Mouse (Mus musculus) cortical plate, adult 2 months (tissue): Measurements from ENCODE around the gene Top2a. TPM values are rescaled to one million over a fixed set of nuclear protein-coding genes. Genes with fewer than 3 reads are reported as not detected.
A peak's percentile ranks its signal among the peaks of the same experiment; 100 is the strongest.

Experiments
- H3K27ac ChIP-seq: fragments of 200-500 bp; 2 replicates; pipeline ENCODE4 v1.5.1; 2012; ENCODE audit warnings: low read length, control low read depth, inconsistent platforms; ENCODE audit not compliant: insufficient read depth
- H3K4me1 ChIP-seq: fragments of 200-500 bp; 2 replicates; pipeline ENCODE4 v1.6.1; 2011; ENCODE audit warnings: low read length; ENCODE audit not compliant: control insufficient read depth, insufficient read depth
- H3K4me3 ChIP-seq: fragments of 200-500 bp; 2 replicates; pipeline ENCODE4 v1.5.1; 2011; ENCODE audit warnings: mild to moderate bottlenecking, low read length, control low read depth; ENCODE audit not compliant: insufficient read depth
- CTCF ChIP-seq: fragments of 200-500 bp; IDR thresholded peaks from 2 replicates; pipeline ENCODE4 v1.5.1; 2011; ENCODE audit warnings: mild to moderate bottlenecking, control low read depth, low read length; ENCODE audit not compliant: insufficient read depth; ENCODE audit errors: extremely low read depth
- POLR2A ChIP-seq: fragments of 200-500 bp; IDR thresholded peaks from 2 replicates; pipeline ENCODE4 v1.6.1; 2011; ENCODE audit warnings: mild to moderate bottlenecking, low read length, control low read depth; ENCODE audit not compliant: insufficient read depth; ENCODE audit errors: extremely low read depth
- polyA plus RNA-seq: library from polyadenylated mRNA; depleted of rRNA; stranded (reverse); fragments of >200 nt; gene quantifications from 2 replicates; pipeline ENCODE4 v1.2.3, GENCODE M21; 2012

The Top2a gene
- polyA plus RNA-seq, 1 experiment: 1.8 TPM

GRCm38 (mm10) chr11:99055571-99056452 lies 31.8 kb upstream of the Top2a start:
- H3K4me3 ChIP-seq: no peak overlapping the region
- TF ChIP-seq CTCF (no peak), POLR2A (no peak)
- no peak overlapping the region for H3K27ac ChIP-seq
- no peaks in the 10 kb centered on the region for H3K4me1 ChIP-seq

GRCm38 (mm10) chr11:99055143-99055542 lies 31.2 kb upstream of the Top2a start:
- no peak overlapping the region for H3K27ac ChIP-seq
- no peaks in the 10 kb centered on the region for H3K4me1 ChIP-seq
- TF ChIP-seq CTCF (no peak), POLR2A (no peak)
- no peak overlapping the region for H3K4me3 ChIP-seq

- Histone ChIP-seq H3K4me1 (peaks cover 1% of the 10 kb centered on the region; the same call in 1 of the 2 replicates), H3K27ac (no peak overlapping the region), H3K4me3 (no peak overlapping the region)
- TF ChIP-seq CTCF (no peak), POLR2A (no peak)
Observed at GRCm38 (mm10) chr11:99047643-99048042, 23.7 kb upstream of the Top2a start.

GRCm38 (mm10) chr11:99047120-99047519 lies 23.1 kb upstream of the Top2a start:
- no peak for TF ChIP-seq CTCF
- TF ChIP-seq POLR2A: no peak
- peaks cover 1% of the 10 kb centered on the region; the same call in 1 of the 2 replicates for H3K4me1 ChIP-seq
- H3K4me3 ChIP-seq: no peak overlapping the region
- no peak overlapping the region for H3K27ac ChIP-seq

GRCm38 (mm10) chr11:99045159-99045889 lies 21.3 kb upstream of the Top2a start:
- no peak overlapping the region for H3K4me3 ChIP-seq
- no peak overlapping the region for H3K27ac ChIP-seq
- TF ChIP-seq POLR2A (no peak), CTCF (no peak)
- H3K4me1 ChIP-seq: peaks cover 1% of the 10 kb centered on the region; the same call in 1 of the 2 replicates

- no peak overlapping the region for H3K27ac ChIP-seq
- TF ChIP-seq POLR2A (no peak), CTCF (no peak)
- H3K4me3 ChIP-seq: no peak overlapping the region
- H3K4me1 ChIP-seq: peaks cover 1% of the 10 kb centered on the region; the same call in 1 of the 2 replicates
Observed at GRCm38 (mm10) chr11:99044306-99044705, 20.3 kb upstream of the Top2a start.

- no peak for TF ChIP-seq POLR2A
- no peak for TF ChIP-seq CTCF
Observed at GRCm38 (mm10) chr11:99043632-99044031, 19.6 kb upstream of the Top2a start.

GRCm38 (mm10) chr11:99042834-99043431 lies 18.9 kb upstream of the Top2a start:
- Histone ChIP-seq H3K27ac (no peak overlapping the region), H3K4me1 (peaks cover 1% of the 10 kb centered on the region; the same call in 1 of the 2 replicates), H3K4me3 (peak overlapping the region; percentile 43)
- TF ChIP-seq CTCF (no peak), POLR2A (no peak)

More at GRCm38 (mm10) chr11:99043632-99044031, 19.6 kb upstream of the Top2a start:
- no peak overlapping the region for H3K27ac ChIP-seq
- H3K4me3 ChIP-seq: no peak overlapping the region
- H3K4me1 ChIP-seq: peaks cover 1% of the 10 kb centered on the region; the same call in 1 of the 2 replicates
